Mouse (Mus musculus): Measurements from ENCODE around the gene Bola1.
"Not testable (repeated sequence)": the region's sequence is repeated elsewhere in the genome, so short reads cannot be mapped to it uniquely, and the experiment has no call there.

Bola1 gene

DNA sequence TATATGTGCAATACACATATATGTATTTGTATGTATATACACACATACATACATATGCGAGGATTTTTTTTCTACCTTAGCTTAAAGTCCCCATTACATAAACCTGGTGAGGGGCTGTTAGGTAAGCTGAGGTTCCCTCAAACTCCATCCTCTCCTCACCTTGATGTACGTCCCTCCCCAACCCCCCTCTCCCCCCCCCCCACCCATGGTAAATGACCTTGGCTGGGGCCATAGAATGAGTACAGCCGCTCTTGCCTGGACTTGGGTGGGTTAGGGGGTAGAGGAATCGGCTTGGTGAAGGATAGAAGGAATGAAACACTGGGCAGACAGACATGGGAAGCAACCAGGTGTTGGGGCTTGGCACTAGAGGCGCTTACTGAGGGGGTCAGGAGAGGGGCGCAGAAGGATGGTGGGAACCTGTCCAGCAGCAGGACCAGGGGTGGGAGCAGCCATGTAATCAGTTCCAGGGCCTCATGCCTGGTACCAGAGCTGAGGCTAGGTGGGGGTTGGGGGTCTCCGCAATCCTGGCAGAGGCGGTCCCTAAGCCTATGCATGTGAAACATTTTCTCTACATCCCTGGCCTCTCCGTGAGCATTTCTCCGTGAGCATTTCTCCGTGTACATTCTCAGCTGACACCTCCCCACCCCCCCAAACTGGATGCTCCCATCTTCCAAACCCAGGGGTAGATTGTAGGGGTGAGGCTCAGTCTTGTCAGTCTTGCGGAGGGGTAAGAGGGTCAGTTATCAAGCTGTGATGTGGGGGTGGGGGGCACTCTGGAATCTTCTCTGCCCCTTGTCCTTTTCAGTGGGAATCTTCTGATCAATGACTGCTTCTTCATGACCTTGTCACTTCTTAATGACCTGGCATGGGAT is 37.8 kb downstream of the Bola1 start:
- peak in 1 of 2 experiments; percentile 47 for DNase-seq (ENCODE audit: low spot score in 2 of 2)

DNA sequence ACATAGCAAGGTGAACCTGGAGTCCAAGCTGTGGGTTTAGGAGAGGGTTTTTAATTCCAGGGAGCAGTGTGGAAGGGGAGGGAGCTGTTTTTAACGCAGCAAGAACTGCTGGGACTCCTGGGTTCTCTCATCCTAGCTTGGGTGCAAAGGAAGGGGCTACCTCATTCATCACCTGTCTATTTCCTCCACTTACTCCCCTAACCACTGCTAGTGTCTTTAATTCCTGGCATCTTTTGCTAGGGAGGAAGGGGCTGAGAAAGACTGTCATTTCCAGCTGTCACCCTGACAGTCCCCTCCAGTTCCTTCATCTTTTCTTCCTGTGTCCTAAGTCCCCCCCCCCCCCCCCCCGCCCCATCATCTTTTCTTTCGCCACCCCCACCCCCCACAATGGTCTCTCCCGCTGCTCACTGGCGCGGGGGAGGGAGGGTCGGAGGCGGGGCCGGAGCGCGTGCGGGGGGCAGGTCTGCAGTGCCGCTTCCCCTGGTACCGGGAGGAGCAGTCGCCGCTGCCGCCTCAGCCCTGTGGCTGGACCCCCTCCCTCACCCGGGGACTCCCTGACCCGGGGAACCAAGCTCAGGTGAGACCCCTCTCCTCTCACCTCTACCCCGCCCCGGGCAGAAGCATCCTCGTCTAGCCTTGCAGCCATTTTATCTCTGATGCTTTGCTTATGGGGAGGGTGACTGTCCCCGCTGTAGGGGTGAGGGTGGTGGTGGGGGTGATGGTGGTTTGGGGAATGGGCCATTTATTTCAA is 38.6 kb downstream of the Bola1 start, which contains the start of gene Sv2a:
Gene Sv2a, plus strand, starts transcription at position 425 of the 751 bp plus-strand sequence.
- DNase-seq (ENCODE audit: low spot score in 2 of 2): peak; percentile 69 to 72

DNA sequence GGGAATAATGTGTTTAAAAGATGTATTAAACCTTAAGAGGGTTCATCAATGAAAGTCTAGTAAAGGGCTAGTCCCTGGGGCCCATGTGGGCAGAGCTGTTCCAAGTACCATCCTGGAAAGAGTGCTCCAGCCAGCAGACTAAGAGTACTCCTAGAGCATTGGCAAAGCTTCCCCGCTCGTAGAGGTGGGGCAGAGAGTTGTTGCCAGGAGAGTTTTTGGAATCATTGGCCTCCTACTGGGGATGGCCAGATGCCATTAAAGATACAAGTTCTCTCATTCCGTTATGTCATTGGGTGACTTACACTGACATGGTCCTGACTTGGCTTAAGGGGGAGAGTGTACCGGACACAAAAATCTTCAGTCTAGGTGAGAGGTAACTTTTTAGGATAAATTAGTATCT is 40.0 kb downstream of the Bola1 start:
- no peak for DNase-seq (ENCODE audit: low spot score in 2 of 2)

DNA sequence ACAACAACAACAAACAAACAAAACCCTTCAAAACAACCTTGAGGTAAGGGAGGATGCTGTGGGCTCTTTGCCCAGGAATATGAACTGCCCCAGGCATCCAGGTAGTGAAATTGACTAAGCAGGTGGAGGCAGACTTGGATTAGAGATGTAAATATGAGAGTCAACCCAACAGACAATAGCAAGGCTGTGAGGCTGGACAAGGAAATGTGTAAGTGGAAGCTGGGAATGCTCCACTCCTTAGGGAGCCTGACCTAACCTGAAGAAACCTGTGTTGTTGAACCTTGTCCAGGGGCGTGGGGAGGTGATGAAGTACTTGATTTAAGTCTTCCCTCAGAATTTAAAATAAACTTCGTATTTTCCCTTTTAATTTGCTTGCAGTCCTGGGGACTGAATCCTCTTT is 40.6 kb downstream of the Bola1 start:
- no peak for DNase-seq (ENCODE audit: low spot score in 2 of 2)

DNA sequence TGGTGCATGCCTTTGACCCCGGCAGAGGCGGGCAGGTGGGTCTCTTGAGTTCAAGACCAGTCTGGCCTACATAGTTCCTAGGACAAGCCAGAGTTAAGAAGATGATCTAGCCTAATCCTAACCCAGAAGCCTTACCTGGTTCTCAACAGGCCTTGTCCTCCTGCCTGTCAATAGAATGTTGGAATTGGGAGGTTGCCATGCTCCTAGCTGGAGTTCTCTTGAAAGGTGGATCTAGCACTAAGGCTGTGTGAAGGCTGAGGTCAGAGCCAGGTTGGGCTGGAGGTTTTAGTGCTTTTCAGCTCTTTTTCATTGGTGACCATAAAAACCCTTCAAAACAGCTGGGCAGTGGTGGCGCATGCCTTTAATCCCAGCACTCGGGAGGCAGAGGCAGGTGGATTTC is 41.1 kb downstream of the Bola1 start:
- DNase-seq (ENCODE audit: low spot score in 2 of 2): no peak

DNA sequence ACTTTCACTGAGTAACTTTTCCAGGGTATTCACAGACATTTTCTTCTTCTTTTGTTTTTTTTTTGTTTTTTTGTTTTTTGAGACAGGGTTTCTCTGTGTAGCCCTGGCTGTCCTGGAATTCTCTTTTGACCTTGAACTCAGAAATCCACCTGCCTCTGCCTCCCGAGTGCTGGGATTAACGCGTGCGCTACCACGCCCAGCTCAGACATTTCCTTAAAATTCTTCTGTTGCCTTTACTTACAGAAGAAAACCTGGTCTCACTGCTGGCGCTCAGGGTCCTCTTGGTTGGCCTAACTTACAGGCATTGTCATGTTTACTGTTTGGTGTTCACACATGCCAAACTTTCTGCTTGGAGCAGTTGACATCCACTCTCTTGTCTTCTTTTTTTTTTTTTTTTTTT is 44.3 kb downstream of the Bola1 start:
- DNase-seq (ENCODE audit: low spot score in 2 of 2): no peak

DNA sequence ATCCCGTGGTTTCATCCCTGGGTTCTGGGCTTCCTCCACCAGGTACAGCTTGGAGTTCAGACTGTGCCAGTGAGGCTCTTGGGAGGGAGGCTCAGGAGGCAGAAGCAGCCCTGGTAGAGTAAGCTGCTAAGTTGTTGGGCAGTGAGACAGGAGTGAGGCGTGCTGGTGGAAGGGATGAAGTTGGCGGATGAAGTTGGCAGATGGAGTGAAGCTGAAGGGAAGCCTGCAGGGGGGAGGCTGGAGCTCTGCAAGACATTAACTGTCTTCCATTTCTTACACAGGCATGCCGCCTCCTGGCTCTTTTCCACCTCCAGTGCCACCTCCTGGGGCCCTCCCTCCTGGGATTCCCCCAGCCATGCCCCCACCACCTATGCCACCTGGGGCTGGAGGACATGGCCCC is 45.5 kb downstream of the Bola1 start:
- not testable (repeated sequence) for DNase-seq (ENCODE audit: low spot score in 2 of 2)

DNA sequence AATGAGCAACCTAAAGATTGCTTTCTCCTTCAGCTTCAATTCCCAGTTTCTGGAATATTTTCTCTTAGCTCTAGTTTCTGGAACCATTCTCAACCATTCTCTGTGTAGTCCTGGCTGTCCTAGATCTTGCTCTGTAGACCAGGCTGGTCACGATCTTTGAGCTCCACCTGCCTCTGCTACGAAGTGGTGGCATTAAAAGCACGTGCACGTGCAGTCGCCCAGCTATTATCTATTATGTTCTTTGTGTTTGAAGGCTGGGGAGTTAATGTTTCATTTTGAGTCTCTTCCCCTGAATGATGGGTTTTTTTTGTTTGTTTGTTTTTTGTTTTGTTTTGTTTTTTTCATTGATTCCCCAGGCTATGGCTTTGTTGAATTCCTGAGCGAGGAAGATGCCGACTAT is 46.3 kb downstream of the Bola1 start:
- no peak for DNase-seq (ENCODE audit: low spot score in 2 of 2)

DNA sequence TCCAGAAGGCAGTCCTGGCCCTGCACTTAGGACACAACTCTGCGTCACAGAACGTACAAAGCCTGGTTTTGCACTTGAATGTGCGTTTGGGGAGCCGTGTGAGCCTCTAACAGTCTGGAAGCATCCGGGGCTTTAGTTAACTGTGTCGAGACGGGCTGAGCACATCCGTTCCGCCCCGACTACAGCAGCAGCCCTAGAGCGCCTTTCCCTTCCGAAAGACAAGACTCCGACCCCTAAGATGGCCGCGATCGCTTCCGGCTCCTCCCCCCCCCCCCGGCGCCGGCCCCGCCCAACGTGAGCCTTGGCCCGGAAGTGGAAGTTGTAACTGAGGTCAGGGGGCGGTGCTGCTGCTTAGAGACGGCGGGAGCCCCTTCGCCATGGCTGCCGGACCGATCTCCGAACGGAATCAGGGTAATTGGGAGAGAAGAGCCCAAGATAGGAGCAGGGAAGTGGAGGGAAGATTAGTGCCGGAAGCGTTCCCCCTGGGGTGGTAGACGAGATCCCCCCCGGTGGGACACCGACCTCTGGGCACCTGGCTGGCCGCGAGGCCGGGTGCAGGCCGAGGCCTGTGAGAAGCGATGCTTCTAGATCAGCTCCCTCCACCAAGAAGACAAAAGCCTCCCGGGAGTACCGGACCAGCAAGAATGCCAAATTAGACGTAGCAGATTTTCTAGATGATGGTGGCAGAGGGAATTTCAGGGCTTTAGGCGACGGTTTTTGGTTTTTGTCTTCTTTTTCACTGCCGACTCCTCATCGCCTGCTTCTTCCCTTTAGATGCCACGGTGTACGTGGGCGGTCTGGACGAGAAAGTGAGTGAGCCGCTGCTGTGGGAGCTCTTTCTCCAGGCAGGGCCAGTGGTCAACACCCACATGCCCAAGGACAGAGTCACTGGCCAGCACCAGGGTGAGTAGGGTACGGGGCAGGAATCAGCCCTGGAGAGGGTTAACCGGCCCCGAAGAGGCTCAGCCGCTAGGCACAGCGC is 47.0 kb downstream of the Bola1 start, which contains the start of gene Sf3b4:
Gene Sf3b4, plus strand, starts transcription at position 136 of the 982 bp plus-strand sequence.
- DNase-seq (ENCODE audit: low spot score in 2 of 2): peak; percentile 80 to 85

DNA sequence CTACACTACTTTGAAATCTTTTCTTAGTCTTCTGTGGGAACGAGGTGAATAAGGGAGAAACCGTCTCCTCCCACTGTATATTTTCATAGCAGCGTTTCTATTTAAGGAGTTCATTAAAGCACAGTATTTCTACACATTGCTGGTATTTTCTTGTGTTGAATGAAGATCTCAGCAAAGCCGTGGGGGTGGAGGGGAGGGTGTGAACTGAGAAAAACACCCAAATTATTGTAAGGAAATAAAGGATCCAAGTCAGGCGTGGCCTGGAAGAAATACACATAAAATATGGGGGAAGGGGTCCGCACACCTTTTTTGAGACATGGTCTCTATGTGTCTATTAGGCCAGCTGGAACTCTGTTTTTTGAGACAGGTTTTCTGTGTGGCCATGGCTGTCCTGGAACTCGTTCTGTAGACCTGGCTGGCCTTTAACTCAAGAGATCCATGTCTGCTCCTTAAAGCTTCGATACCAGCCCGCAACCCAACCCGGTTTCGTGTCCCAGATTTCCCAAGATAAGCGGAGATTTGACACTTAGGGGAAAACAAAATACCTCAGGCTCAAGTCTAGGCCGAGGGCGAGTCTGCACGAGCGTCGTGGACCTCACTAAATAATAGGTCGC is 47.8 kb downstream of the Bola1 start:
- peak in 1 of 2 experiments; percentile 55 for DNase-seq (ENCODE audit: low spot score in 2 of 2)

DNA sequence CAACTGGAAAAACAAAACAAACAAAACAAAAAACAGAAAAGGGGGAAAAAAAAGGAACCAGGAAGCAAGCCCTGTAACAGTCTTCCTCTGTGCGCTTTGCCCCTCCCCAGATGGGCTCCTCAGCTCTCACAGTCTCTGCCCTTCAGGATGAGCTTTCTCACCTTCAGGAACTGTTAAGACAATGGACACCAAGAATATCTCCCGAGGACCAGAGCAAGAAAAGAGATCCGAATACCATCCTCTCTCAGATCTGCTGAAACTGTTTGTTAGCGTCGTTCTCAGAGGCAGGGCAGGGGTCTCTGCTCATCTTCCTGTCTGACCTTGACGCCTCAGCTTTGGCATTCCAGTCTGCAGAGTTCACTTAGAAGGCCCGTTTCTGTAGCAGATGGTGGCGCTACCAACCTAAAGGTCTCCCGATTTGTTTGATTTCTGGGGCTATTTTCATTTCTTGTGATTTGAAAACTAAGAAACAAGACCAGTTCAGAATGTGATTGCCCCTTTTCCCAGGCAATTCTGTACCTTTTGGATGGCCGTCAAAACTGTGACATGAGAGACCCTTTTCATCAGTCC is 48.4 kb downstream of the Bola1 start:
- no peak for DNase-seq (ENCODE audit: low spot score in 2 of 2)

DNA sequence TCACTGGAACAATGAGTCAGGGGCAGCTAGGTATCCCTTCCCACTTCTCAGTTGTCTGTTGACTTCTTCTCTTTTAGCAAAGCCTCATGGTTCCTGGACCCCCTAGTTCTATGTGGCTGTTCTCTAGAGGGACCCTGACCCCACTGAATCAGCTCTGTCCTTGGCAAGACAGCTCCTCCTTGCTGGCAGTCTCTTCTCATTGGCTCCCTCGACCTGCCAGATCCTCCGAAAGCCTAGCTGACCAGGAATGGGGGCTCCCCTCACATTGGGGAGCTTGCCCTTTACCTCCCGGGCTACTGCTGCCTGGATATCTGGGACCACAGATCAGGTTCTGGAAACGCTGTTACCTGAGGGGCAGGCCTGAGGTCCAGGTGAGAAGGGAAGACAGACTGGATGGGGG is 49.2 kb downstream of the Bola1 start:
- DNase-seq (ENCODE audit: low spot score in 2 of 2): no peak

DNA sequence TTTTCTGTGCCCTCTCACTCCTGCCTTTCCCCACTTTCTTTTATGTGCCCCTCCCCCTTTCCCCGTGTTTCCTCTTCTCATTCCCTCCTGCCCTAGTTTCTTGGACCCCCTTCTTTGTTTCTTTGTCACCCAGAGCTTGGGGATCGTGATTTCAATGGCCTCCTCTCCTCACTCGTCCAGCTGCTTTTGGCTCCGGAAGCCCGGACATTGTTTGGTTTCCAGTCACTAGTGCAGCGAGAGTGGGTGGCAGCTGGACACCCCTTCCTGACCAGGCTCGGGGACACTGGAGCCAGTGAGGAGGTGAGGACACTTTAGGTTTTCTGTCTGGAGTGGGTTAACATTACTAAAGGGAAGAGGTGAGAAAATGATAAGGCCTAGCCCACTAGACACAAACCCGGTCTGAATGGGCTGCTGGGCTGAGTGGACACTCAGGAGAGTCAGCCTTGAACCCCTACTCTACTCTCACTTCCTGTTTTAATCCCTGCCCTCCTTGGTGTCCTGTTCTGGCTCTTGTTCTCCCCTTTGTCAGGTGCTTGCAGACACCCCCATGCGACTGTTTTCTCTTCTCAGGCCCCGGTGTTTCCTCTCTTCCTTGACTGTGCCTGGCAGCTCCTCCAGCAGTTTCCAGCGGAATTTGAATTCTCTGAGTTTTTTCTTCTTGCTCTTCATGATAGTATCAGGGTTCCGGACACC is 50.9 kb downstream of the Bola1 start:
- no peak for DNase-seq (ENCODE audit: low spot score in 2 of 2)

DNA sequence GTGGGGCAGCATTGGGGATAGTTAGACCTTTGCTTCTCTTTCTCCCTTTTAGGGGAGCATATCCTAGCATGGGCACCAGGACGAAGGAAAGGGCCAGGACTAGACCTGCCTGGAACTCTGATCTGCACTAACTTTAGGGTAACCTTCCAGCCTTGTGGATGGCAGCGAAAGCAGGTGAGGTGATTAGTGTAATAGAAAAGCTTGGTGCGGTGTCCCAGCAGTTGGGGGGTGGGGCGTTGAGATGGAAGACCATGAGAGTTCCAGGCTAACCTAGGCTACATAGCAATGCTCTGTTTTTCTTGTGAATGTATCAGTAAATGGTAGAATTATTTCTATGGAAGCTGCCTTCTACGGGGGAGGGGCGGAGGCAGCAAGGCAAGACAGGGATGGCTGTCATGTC is 56.5 kb downstream of the Bola1 start:
- no peak for DNase-seq (ENCODE audit: low spot score in 2 of 2)

DNA sequence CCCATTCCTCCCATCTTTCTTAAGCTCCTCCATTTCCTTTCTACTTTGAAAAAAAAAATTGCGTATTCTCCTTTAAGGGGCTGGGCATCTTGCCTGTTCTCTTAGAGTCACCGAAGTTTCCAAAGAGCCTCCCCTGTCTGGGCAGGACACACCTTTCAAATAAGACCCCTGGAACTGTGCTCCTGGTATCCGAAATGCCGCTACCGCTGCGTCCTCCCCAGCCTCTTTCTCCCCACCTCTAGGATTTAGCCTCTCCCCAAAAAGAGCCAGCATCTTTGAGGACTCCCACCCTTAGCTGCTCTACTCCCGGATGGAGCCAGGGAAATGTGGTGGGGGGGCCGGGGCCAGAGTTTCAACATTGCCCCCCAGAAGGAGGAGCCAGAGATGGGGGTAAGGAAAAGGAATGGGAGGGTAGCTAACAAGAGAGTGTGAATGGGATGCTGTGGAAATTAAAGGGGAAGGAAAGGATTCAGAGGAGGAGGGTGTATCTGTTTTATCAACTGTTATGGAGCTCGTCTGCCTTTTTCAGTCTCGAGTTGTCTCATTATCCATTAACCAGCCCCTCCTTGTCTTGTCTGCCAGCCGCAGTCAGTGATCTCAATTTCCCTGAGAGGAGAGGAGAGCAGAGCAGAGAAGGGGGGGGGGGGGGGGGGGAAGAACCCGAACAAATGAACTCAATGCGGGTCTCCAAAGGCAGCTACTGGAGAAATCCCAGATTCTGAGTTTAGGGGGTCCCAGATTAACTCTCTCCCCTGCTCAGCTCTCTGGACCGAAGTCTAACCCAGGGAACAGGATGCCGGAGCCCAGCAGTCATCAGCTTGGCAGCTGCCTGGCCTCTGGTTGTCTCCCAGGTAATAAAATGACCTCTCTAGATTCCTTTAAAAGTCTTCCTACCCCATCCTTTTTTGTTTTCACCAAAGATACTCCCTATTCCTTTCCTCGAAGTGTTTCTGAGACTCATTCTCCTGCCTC is 57.4 kb downstream of the Bola1 start, which contains the start of gene Mtmr11:
Gene Mtmr11, plus strand, starts transcription at position 136 of the 972 bp plus-strand sequence.
- peak in 1 of 2 experiments; percentile 27 for DNase-seq (ENCODE audit: low spot score in 2 of 2)

DNA sequence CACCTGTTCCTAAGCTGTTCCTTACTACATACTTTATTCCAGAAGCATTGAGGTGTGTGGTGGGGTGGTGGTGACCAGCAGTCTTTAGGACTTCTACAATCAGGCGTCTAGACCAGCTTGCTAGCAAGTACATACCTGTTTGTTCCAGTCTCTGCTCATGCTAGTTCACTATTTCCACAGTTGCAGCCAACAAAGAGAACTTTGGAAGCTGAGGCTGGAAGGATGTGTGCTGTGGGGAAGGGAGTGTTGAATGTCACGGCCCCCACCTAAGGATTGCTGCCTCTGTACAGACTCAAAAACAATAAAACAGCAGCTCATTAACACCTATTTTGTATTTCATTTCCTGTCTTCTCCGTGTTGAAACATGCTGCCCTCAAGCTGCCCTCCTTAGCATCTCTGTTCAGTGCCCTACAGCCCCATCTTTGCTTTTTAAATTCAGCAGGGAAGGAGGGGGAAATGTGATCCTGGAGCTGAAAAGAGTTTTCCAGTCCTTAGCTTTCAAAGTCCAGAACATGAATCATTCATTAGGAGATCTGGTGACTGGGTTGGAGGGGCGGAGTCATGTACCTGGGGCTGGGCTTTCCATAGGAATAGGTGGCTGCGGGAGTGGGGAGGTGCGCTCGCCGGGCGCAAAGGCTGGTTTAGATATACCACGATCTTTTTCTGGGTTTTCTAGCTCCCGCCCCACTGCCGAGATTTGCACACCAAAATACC is 58.5 kb downstream of the Bola1 start:
- DNase-seq (ENCODE audit: low spot score in 2 of 2): peak; percentile 71 to 74

DNA sequence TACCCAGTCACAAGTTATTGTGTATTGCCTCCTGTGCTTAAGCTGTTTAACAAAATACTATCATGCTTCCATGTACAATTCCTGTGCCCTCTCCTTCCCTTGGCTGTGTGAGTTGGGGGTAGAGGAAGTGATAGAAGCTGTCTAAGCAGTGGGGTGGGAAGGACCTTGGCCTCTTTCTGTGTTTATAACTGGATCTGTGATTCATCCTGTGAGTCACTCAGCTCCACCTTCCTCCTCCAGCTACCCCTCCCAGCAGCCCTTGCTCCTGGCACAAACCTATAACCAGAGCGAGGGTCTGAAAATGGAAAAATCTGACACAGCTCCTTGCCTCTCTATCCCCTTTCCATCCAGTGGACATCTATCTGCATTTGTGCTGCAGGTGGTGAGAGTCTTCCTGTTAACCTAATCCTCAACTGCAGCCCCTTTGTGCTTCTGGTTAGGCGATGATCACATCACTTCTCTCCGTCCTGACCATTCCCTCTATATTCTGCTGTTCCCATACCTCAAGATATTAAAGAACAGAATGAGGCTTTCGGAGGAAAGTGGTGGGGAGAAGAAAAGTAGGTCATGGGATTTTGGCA is 59.2 kb downstream of the Bola1 start:
- peak; percentile 54 to 71 for DNase-seq (ENCODE audit: low spot score in 2 of 2)

DNA sequence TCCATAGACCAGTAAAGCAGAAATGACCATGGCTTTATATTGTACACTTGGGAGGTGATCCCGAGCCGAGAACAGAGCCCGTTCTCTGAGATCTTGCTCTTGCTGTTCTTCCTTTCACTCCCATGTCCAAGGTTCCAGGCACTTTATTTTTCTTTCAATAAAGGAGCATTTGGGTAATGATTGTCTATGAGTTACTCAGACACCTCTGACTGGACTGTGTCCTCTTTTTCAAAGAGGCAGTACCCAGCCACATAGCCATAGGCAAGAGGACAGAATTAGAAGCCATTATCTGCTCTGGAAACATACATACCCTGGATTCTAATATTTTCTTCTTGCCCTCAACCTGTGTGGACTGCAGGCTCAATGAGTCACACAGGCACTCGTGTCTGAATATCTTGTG is 59.7 kb downstream of the Bola1 start:
- DNase-seq (ENCODE audit: low spot score in 2 of 2): no peak
